Mouse (Mus musculus): ENCODE results near the gene Trim56. TPM values are rescaled to one million over a fixed set of nuclear protein-coding genes. Genes with fewer than 3 reads are reported as not detected.
"Not testable (repeated sequence)": the region's sequence is repeated elsewhere in the genome, so short reads cannot be mapped to it uniquely, and the experiment has no call there.

Gene Trim56
- polyA plus RNA-seq, 1 experiment from 2014 or later = 11.1 TPM

- no peak for ATAC-seq (ENCODE audit: insufficient read depth)
- Histone ChIP-seq H3K9ac (no peak overlapping the region), H3K27ac (replicated peaks) (no peak overlapping the region), H3K4me1 (replicated peaks) (peaks cover 16% of the 10 kb centered on the region), H3K9me3 (replicated peaks) (no peaks in the 10 kb centered on the region), H3K36me3 (replicated peaks) (no peaks in the 10 kb centered on the region), H3K27me3 (no peaks in the 10 kb centered on the region), H3K4me2 (no peak overlapping the region), H3K4me3 (replicated peaks) (no peak overlapping the region)
- 51% methylated on average over 4 of the region's 4 CpGs for WGBS (ENCODE audit: insufficient replicate concordance)
These were observed 7.5 kb upstream of the Trim56 start for GRCm38 (mm10) chr5:137123516-137123915.

GRCm38 (mm10) chr5:137122686-137123193, 6.7 kb upstream of the Trim56 start:
- no peaks in the 10 kb centered on the region for H3K36me3 ChIP-seq (replicated peaks)
- 12% methylated on average over 14 of the region's 14 CpGs for WGBS (ENCODE audit: insufficient replicate concordance)
- no peaks in the 10 kb centered on the region for H3K27me3 ChIP-seq
- H3K9ac ChIP-seq = no peak overlapping the region
- H3K4me3 ChIP-seq (replicated peaks) = no peak overlapping the region
- H3K27ac ChIP-seq (replicated peaks) = no peak overlapping the region
- no peaks in the 10 kb centered on the region for H3K9me3 ChIP-seq (replicated peaks)
- H3K4me1 ChIP-seq (replicated peaks) = peaks cover 17% of the 10 kb centered on the region
- peak overlapping the region; percentile 15; the same call in 1 of the 2 replicates for H3K4me2 ChIP-seq
- ATAC-seq (ENCODE audit: insufficient read depth) = peak; percentile 56

GRCm38 (mm10) chr5:137121280-137121679, 5.3 kb upstream of the Trim56 start:
- Histone ChIP-seq H3K4me3 (replicated peaks) (no peak overlapping the region), H3K27ac (replicated peaks) (no peak overlapping the region), H3K4me2 (no peak overlapping the region), H3K36me3 (replicated peaks) (no peaks in the 10 kb centered on the region), H3K9me3 (replicated peaks) (no peaks in the 10 kb centered on the region), H3K9ac (no peak overlapping the region), H3K4me1 (replicated peaks) (peaks cover 32% of the 10 kb centered on the region), H3K27me3 (no peaks in the 10 kb centered on the region)
- ATAC-seq (ENCODE audit: insufficient read depth) = no peak
- WGBS (ENCODE audit: insufficient replicate concordance) = 57% methylated on average over 4 of the region's 4 CpGs

- WGBS (ENCODE audit: insufficient replicate concordance) = 70% methylated on average over 4 of the region's 4 CpGs
- Histone ChIP-seq H3K4me3 (replicated peaks) (no peak overlapping the region), H3K27ac (replicated peaks) (no peak overlapping the region; the same call in 1 of the 2 replicates), H3K9me3 (replicated peaks) (peaks cover 8% of the 10 kb centered on the region), H3K27me3 (no peaks in the 10 kb centered on the region), H3K36me3 (replicated peaks) (peaks cover 13% of the 10 kb centered on the region), H3K4me2 (no peak overlapping the region), H3K9ac (no peak overlapping the region), H3K4me1 (replicated peaks) (peaks cover 47% of the 10 kb centered on the region)
- no peak for ATAC-seq (ENCODE audit: insufficient read depth)
These were observed 2.9 kb upstream of the Trim56 start for GRCm38 (mm10) chr5:137118878-137119277.

GRCm38 (mm10) chr5:137117994-137118393, 2.0 kb upstream of the Trim56 start:
- H3K36me3 ChIP-seq (replicated peaks) = peaks cover 22% of the 10 kb centered on the region
- 77% methylated on average over 3 of the region's 3 CpGs for WGBS (ENCODE audit: insufficient replicate concordance)
- not testable (repeated sequence) for H3K4me2 ChIP-seq; H3K9ac ChIP-seq; H3K27me3 ChIP-seq; H3K4me3 ChIP-seq (replicated peaks); H3K27ac ChIP-seq (replicated peaks); ATAC-seq (ENCODE audit: insufficient read depth)
- H3K9me3 ChIP-seq (replicated peaks) = peaks cover 17% of the 10 kb centered on the region
- H3K4me1 ChIP-seq (replicated peaks) = peaks cover 44% of the 10 kb centered on the region

- Histone ChIP-seq H3K27me3 (no peaks in the 10 kb centered on the region), H3K27ac (replicated peaks) (peak overlapping the region; percentile 98), H3K4me1 (replicated peaks) (peaks cover 36% of the 10 kb centered on the region), H3K4me2 (peak overlapping the region; percentile 71), H3K36me3 (replicated peaks) (peaks cover 32% of the 10 kb centered on the region), H3K9me3 (replicated peaks) (peaks cover 26% of the 10 kb centered on the region), H3K4me3 (replicated peaks) (peak overlapping the region; percentile 71), H3K9ac (peak overlapping the region; percentile 84; the same call in 1 of the 2 replicates)
- 62% methylated on average over 2 of the region's 2 CpGs for WGBS (ENCODE audit: insufficient replicate concordance)
- ATAC-seq (ENCODE audit: insufficient read depth) = no peak
These were observed 978 bp upstream of the Trim56 start for GRCm38 (mm10) chr5:137116987-137117386.

GRCm38 (mm10) chr5:137114891-137115561, 983 bp downstream of the Trim56 start:
- Histone ChIP-seq H3K4me2 (peak overlapping the region; percentile 71), H3K27me3 (no peaks in the 10 kb centered on the region), H3K4me1 (replicated peaks) (peaks cover 37% of the 10 kb centered on the region), H3K9ac (peak overlapping the region; percentile 84), H3K4me3 (replicated peaks) (peak overlapping the region; percentile 71), H3K27ac (replicated peaks) (peak overlapping the region; percentile 98), H3K9me3 (replicated peaks) (peaks cover 45% of the 10 kb centered on the region), H3K36me3 (replicated peaks) (peaks cover 51% of the 10 kb centered on the region)
- WGBS (ENCODE audit: insufficient replicate concordance) = 47% methylated on average over 9 of the region's 9 CpGs
- no peak for ATAC-seq (ENCODE audit: insufficient read depth)

- Histone ChIP-seq H3K4me1 (replicated peaks) (peaks cover 35% of the 10 kb centered on the region), H3K9me3 (replicated peaks) (peaks cover 48% of the 10 kb centered on the region), H3K36me3 (replicated peaks) (peaks cover 54% of the 10 kb centered on the region), H3K27ac (replicated peaks) (no peak overlapping the region), H3K9ac (no peak overlapping the region), H3K4me3 (replicated peaks) (no peak overlapping the region), H3K4me2 (no peak overlapping the region), H3K27me3 (no peaks in the 10 kb centered on the region)
- 85% methylated on average over 5 of the region's 5 CpGs for WGBS (ENCODE audit: insufficient replicate concordance)
- no peak for ATAC-seq (ENCODE audit: insufficient read depth)
These were observed 4.2 kb downstream of the Trim56 start for GRCm38 (mm10) chr5:137111542-137112408.

GRCm38 (mm10) chr5:137110863-137111262, 5.1 kb downstream of the Trim56 start:
- no peak overlapping the region for H3K27ac ChIP-seq (replicated peaks)
- H3K4me3 ChIP-seq (replicated peaks) = no peak overlapping the region
- H3K9ac ChIP-seq = no peak overlapping the region
- no peaks in the 10 kb centered on the region for H3K27me3 ChIP-seq
- 93% methylated on average over 12 of the region's 12 CpGs for WGBS (ENCODE audit: insufficient replicate concordance)
- no peak overlapping the region for H3K4me2 ChIP-seq
- H3K4me1 ChIP-seq (replicated peaks) = peaks cover 38% of the 10 kb centered on the region
- no peak for ATAC-seq (ENCODE audit: insufficient read depth)
- peaks cover 48% of the 10 kb centered on the region for H3K9me3 ChIP-seq (replicated peaks)
- H3K36me3 ChIP-seq (replicated peaks) = peaks cover 54% of the 10 kb centered on the region

- WGBS (ENCODE audit: insufficient replicate concordance) = 71% methylated on average over 25 of the region's 25 CpGs
- Histone ChIP-seq H3K9me3 (replicated peaks) (peaks cover 48% of the 10 kb centered on the region), H3K9ac (no peak overlapping the region), H3K27me3 (no peaks in the 10 kb centered on the region), H3K4me1 (replicated peaks) (peaks cover 43% of the 10 kb centered on the region), H3K4me3 (replicated peaks) (no peak overlapping the region), H3K4me2 (no peak overlapping the region), H3K36me3 (replicated peaks) (peaks cover 60% of the 10 kb centered on the region), H3K27ac (replicated peaks) (no peak overlapping the region)
- no peak for ATAC-seq (ENCODE audit: insufficient read depth)
These were observed 5.9 kb downstream of the Trim56 start for GRCm38 (mm10) chr5:137109941-137110593.

GRCm38 (mm10) chr5:137108111-137108510, 7.9 kb downstream of the Trim56 start:
- H3K9me3 ChIP-seq (replicated peaks) = peaks cover 32% of the 10 kb centered on the region
- H3K9ac ChIP-seq = no peak overlapping the region
- H3K4me3 ChIP-seq (replicated peaks) = no peak overlapping the region
- 50% methylated on average over 6 of the region's 6 CpGs for WGBS (ENCODE audit: insufficient replicate concordance)
- peaks cover 46% of the 10 kb centered on the region for H3K4me1 ChIP-seq (replicated peaks)
- no peak for ATAC-seq (ENCODE audit: insufficient read depth)
- H3K36me3 ChIP-seq (replicated peaks) = peaks cover 47% of the 10 kb centered on the region
- H3K4me2 ChIP-seq = no peak overlapping the region
- H3K27me3 ChIP-seq = no peaks in the 10 kb centered on the region
- no peak overlapping the region for H3K27ac ChIP-seq (replicated peaks)
